Mouse (Mus musculus) liver, adult 2 months (tissue): ENCODE measurements around the gene Hoxd11. TPM values are rescaled to one million over a fixed set of nuclear protein-coding genes. Genes with fewer than 3 reads are reported as not detected.
A peak's percentile ranks its signal among the peaks of the same experiment; 100 is the strongest.

Experiments used
- DNase-seq: peaks from one replicate; pipeline ENCODE4 v3.0.0-alpha.2; 2011; ENCODE audit warnings: low read depth, low spot score; ENCODE audit errors: extremely low read depth
- H3K27ac ChIP-seq: fragments of 200-500 bp; replicated peaks from 2 replicates; pipeline ENCODE4 v1.5.1; 2012; ENCODE audit warnings: low read depth, mild to moderate bottlenecking, control low read depth, inconsistent platforms, low read length; ENCODE audit not compliant: insufficient read depth
- H3K27me3 ChIP-seq: fragments of 200-500 bp; 2 replicates; pipeline ENCODE4 v1.6.1; 2012; ENCODE audit warnings: mild to moderate bottlenecking, moderate library complexity, low read length, inconsistent platforms; ENCODE audit not compliant: control insufficient read depth, insufficient read depth
- H3K36me3 ChIP-seq: fragments of 200-500 bp; 2 replicates; pipeline ENCODE4 v1.6.1; 2012; ENCODE audit warnings: low read length, inconsistent platforms; ENCODE audit not compliant: control insufficient read depth, insufficient read depth
- H3K4me1 ChIP-seq: fragments of 200-500 bp; 2 replicates; pipeline ENCODE4 v1.6.1; 2011; ENCODE audit warnings: low read length; ENCODE audit not compliant: control insufficient read depth, insufficient read depth
- H3K4me3 ChIP-seq: fragments of 200-500 bp; 2 replicates; pipeline ENCODE4 v1.5.1; 2011; ENCODE audit warnings: low read depth, mild to moderate bottlenecking, control low read depth, low read length, moderate library complexity; ENCODE audit not compliant: insufficient read depth
- H3K79me2 ChIP-seq: fragments of 200-500 bp; 2 replicates; pipeline ENCODE4 v1.6.1; 2012; ENCODE audit warnings: inconsistent platforms, mild to moderate bottlenecking, low read length, moderate library complexity; ENCODE audit not compliant: control insufficient read depth, insufficient read depth
- H3K9ac ChIP-seq: fragments of 200-500 bp; 2 replicates; pipeline ENCODE4 v1.6.1; 2012; ENCODE audit warnings: low read depth, mild to moderate bottlenecking, control low read depth, inconsistent platforms, low read length
- CTCF ChIP-seq: fragments of 200-500 bp; IDR thresholded peaks from 2 replicates; pipeline ENCODE4 v1.5.1; 2011; ENCODE audit warnings: low read depth, low read length, control low read depth
- POLR2A ChIP-seq: fragments of 200-500 bp; IDR thresholded peaks from 2 replicates; pipeline ENCODE4 v1.6.1; 2011; ENCODE audit warnings: low read length, control low read depth; ENCODE audit not compliant: insufficient read depth; ENCODE audit errors: extremely low read depth
- WGBS: fragments of 180-500 bp; shearing (Covaris S2); methylation state at CpG from one replicate; pipeline ENCODE4 v1.1.7; 2018; 5-methylcytosine and 5-hydroxymethylcytosine counted together
- polyA plus RNA-seq: library from polyadenylated mRNA; depleted of rRNA; stranded (reverse); fragments of >200 nt; gene quantifications from 2 replicates; pipeline ENCODE4 v1.2.3, GENCODE M21; 2012
- total RNA-seq: library from RNA; depleted of rRNA; stranded (reverse); fragments of >200 nt; gene quantifications from 2 replicates; pipeline ENCODE4 v1.2.3, GENCODE M21; 2014

The Hoxd11 gene
- total and polyA plus RNA-seq, 2 experiments: not detected

- no peak for TF ChIP-seq POLR2A
- TF ChIP-seq CTCF: no peak
- H3K4me3 ChIP-seq: no peak overlapping the region
- H3K9ac ChIP-seq: no peak overlapping the region
- H3K4me1 ChIP-seq: no peaks in the 10 kb centered on the region
- H3K79me2 ChIP-seq: no peaks in the 10 kb centered on the region
- H3K36me3 ChIP-seq: no peaks in the 10 kb centered on the region
- DNase-seq: no peak
- WGBS: 12% methylated on average over 5 of the region's 5 CpGs
- H3K27ac ChIP-seq: no peak overlapping the region
- peaks cover 48% of the 10 kb centered on the region for H3K27me3 ChIP-seq
These were observed 30.4 kb downstream of the Hoxd11 start for GRCm38 (mm10) chr2:74709465-74710419.

- WGBS: 2% methylated on average over 16 of the region's 16 CpGs
- no peak overlapping the region for H3K4me3 ChIP-seq
- H3K9ac ChIP-seq: no peak overlapping the region
- no peaks in the 10 kb centered on the region for H3K4me1 ChIP-seq
- TF ChIP-seq CTCF (no peak), POLR2A (no peak)
- peaks cover 40% of the 10 kb centered on the region; the same call in 1 of the 2 replicates for H3K27me3 ChIP-seq
- no peaks in the 10 kb centered on the region for H3K79me2 ChIP-seq
- H3K36me3 ChIP-seq: no peaks in the 10 kb centered on the region
- DNase-seq: no peak
- H3K27ac ChIP-seq: no peak overlapping the region
These were observed 31.7 kb downstream of the Hoxd11 start for GRCm38 (mm10) chr2:74710929-74711543.

DNA sequence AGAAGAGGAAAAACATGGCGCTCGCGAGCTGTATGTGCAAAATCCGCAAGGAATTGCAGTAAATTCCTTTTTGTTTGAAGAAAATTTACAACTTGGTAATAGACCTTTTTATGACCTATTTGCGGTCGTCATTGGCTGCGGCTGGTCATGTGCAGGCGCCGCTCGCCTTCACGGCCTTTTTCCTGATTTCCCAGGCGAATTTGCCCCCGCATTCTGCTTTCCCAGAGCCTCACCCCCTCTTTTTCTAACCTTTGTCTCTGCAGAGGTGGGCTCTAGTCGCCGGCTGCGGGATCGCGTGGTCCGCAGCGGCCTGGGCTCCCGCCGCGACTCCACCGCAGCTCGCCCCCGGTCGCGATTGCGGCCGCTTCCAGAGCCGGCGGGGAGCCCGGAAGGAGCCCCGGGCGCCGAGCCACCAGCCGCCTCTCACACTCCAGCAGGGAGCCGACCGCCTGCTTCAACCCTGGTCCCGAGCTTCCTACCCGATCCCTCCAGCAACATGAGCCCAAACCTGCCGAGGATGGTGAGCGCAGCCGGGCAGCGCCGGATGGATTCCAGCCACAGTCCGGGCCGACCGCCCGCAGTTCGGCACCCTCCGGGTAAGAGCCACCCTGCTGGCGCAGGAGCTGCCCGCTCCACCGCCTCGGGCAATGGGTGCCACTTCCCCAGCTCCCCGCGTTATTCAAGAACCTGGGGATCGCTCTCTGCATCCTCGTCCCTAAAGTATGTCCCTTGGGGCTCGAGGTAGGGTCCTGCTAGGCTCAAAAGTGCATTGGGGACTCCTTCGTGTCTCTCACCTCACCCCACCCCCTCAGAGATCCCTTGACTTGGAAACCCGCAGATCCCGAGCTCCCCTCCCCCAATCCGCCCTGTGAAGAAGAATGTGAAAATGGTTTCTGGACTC lies 32.6 kb downstream of the Hoxd11 start, which contains the start of the genes Hoxd3 and Hoxd4:
Hoxd3 (plus strand) TSS at position 207 of the 901 bp plus-strand sequence.
Hoxd4 (plus strand) TSS at position 209 of the 901 bp plus-strand sequence.
- no peaks in the 10 kb centered on the region for H3K79me2 ChIP-seq
- no peak within 1 kb of the TSS for H3K9ac ChIP-seq
- WGBS: 3% methylated on average over 65 of the region's 65 CpGs
- no peak for TF ChIP-seq POLR2A
- peak within 1 kb of the TSS; percentile 2; the same call in 1 of the 2 replicates for H3K4me3 ChIP-seq
- no peak within 1 kb of the TSS for H3K27ac ChIP-seq
- no peaks in the 10 kb centered on the region for H3K36me3 ChIP-seq
- no peak for DNase-seq
- no peaks in the 10 kb centered on the region for H3K4me1 ChIP-seq
- H3K27me3 ChIP-seq: peaks cover 36% of the 10 kb centered on the region; the same call in 1 of the 2 replicates

- H3K9ac ChIP-seq: no peak overlapping the region
- no peak overlapping the region for H3K27ac ChIP-seq
- H3K27me3 ChIP-seq: peaks cover 30% of the 10 kb centered on the region; the same call in 1 of the 2 replicates
- H3K4me1 ChIP-seq: no peaks in the 10 kb centered on the region
- no peaks in the 10 kb centered on the region for H3K36me3 ChIP-seq
- DNase-seq: no peak
- 14% methylated on average over 19 of the region's 19 CpGs for WGBS
- no peak overlapping the region for H3K4me3 ChIP-seq
- H3K79me2 ChIP-seq: no peaks in the 10 kb centered on the region
- TF ChIP-seq CTCF (no peak), POLR2A (no peak)
These were observed 34.1 kb downstream of the Hoxd11 start for GRCm38 (mm10) chr2:74713239-74714150.
